Comparison of ENCODE assay signal across 17 mouse cellular contexts in the genomic region with DNA sequence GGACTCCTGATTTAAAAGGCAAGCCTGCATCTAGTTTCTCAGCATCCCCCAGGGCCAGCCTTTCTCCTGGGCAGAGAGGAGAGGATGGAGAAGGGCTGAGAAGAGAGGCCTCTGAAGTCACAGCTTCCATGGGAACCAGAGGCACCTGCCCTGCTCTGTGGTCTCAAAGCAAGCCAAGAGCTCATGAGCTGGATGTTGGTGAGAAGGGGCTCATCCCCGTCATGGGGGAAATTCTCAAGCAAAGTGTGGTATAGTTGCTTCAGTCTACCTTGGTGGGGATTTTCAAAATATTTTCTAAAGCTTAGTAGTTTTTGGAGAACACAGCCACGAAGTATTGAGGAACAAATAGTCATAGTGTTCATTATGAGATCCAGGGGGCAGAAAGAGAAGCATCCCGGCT.
DNase-seq lines count a peak whose midpoint lies in the region; ATAC-seq lines count a peak whose summit lies in the region.
"Had no signal": no experiment of that assay in that cellular context is flagged by ENCODE, and none has a peak within 500 bp of the region (broad histone marks: within the 10 kb centered on the region; RNA-seq: fewer than 3 reads in every experiment).

No protein-coding gene starts in this region.

- no peak for ATAC-seq in CD4-positive, CD25-positive, alpha-beta regulatory T cell, adult 4 months
- ATAC-seq: forebrain, embryonic 13.5 days; forebrain, postnatal 0 days; Patski had no signal

- peak; percentile 6 for DNase-seq in CD4-positive, CD25-positive, alpha-beta regulatory T cell, adult 2 months (ENCODE audit: low read depth, low spot score)
- DNase-seq in CD4-positive helper T cell, adult 2 months (ENCODE audit: low read depth, low spot score): peak; percentile 50
- DNase-seq in induced T-regulatory cell, adult 2 months (ENCODE audit: low read depth): peak; percentile 74
- DNase-seq in kidney, adult 9 months: no peak
- DNase-seq: adrenal gland, adult 8-10 months; adrenal gland, postnatal 14 days; adrenal gland, postnatal 36 days; B cell, adult 2 months; cerebellum, adult 11-12 months; cerebellum, adult 2 months; cerebellum, adult 9-10 months; cerebellum, postnatal 10 days; cerebellum, postnatal 25 days; forebrain, postnatal 0 days had no signal
